Mouse (Mus musculus) G1E (cell line): ENCODE measurements at regions not wholly inside any gene's neighbourhood (a gene's known extent, or its start where the extent isn't known, plus 50 kb on each side); places are given as distances from the start of the nearest gene placed in this dataset.

Experiments
- CTCF ChIP-seq: IDR thresholded peaks from 2 replicates; pipeline ENCODE4 v1.5.1; 2012; ENCODE audit warnings: low read depth, low read length, inconsistent platforms, mixed read lengths
- GATA1 ChIP-seq: IDR thresholded peaks from 2 replicates; pipeline ENCODE4 v1.6.1; 2012; ENCODE audit warnings: borderline replicate concordance, low read length, inconsistent platforms, mixed read lengths

DNA sequence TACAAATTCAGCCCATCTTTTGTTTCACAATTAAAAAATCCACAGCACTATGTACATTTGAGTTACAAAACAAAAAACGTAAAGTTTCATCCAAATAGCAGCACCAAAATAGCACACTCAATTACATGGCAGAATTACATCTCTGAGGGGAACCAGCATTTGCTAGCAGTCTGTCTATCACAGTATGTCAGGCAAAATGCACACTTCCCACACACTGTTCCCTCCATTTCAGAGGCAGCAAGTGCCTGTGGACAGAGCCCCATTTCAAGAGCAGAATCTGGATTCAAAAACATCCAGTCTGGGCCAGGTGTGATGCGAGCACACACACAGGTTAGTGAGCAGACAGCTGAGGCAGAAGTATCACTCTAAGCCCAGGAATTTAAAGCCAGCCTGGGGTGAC is 261.8 kb downstream of the Tex13c3 start:
- no peak for TF ChIP-seq CTCF
- TF ChIP-seq GATA1: no peak
